Mouse (Mus musculus): ENCODE measurements around the gene Shmt2. TPM values are rescaled to one million over a fixed set of nuclear protein-coding genes. Genes with fewer than 3 reads are reported as not detected.

The Shmt2 gene
- polyA plus RNA-seq, 1 experiment from 2014 or later, result 45.0 TPM

DNA sequence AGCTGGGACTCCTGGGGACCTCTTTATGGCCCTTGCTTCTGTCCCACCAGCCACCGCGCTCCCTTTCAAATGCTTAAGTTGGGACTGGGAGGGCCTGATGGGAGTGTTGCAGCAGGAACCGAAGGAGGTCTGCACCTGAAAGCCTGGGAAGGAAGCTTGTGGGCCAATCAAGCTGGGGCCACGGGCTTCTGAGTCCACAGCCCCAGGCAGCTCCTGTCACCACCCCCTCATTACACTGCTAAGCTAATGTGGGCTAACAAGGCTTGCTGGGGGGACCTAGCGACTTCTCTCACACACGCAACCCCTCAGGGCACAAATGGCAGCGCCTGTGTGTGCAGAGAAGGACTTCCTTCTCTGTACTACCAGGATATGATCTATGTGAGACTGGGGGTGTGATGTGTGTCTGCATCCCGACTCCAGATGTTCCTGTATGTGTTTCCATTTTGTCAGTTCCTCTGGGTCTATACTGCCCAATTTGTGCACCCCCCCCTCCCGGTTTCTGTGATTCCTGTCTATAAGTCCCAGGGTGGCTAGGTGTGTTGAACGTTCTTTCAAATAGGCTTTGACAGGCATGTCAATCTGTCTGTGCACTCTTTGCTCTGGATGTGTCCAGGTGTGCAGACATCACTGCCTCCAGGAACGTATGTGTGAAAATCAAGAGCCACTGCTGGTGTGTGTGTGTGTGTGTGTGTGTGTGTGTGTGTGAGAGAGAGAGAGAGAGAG lies 11.2 kb downstream of the Shmt2 start:
- H3K4me1 ChIP-seq (ENCODE audit: control insufficient read depth, insufficient read depth, low read length), result peaks cover 53% of the 10 kb centered on the region
- 5% methylated on average over 11 of the region's 11 CpGs for WGBS

DNA sequence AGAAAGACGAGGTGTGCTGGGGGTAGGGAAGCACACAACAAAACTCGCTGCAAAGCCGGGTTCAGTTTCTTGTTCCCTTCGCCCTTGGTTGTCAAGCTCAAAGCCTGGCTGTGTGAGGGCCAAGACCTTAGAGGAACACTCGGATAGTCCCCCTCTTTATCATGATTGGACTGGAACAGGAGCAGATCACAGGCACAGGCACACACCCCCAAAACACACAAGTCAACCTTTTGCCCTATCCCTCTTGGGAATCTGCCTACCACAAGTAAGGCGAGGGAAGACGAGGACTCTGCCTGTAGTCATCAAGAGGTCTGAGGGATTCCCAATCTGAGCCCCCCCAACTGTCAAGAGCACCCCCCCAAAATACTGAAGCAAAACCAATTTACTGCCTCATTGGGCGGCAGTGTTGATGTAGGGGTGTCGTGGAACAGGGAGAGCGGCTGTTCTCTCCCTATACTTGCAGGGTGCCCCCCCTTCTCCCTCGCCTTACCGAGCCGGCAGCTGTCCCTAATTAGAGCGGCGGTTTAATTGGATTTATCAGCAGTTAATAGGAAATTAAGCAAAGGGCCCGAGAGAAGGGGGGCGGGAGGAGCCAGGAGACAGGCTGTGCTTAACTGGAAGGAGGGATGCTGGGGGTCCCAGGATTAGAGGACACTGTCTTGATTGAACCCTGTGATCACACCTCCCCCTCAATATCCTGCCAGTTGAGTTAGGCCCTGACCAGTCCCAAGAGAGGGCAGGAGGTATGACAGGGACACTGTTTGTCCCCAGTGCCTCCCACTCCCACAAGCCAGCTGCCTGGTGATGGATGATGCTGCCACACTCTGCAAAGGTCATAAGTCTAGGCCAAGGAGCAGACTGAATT lies 12.2 kb downstream of the Shmt2 start:
- Histone ChIP-seq H3K9ac (ENCODE audit: low read depth, low read length) (peak overlapping the region; percentile 66), H3K4me1 (ENCODE audit: control insufficient read depth, insufficient read depth, low read length) (peaks cover 44% of the 10 kb centered on the region), H3K4me2 (ENCODE audit: low read length) (peak overlapping the region; percentile 72), H3K27ac (ENCODE audit: low read length) (peak overlapping the region; percentile 99), H3K4me3 (ENCODE audit: low read depth, low read length) (peak overlapping the region; percentile 44), H3K27me3 (ENCODE audit: control insufficient read depth, insufficient read depth, low read depth, low read length) (peaks cover 1% of the 10 kb centered on the region; the same call in 1 of the 2 replicates), H3K9me3 (replicated peaks; ENCODE audit: control insufficient read depth, low read length, poor library complexity, severe bottlenecking) (no peaks in the 10 kb centered on the region), H3K36me3 (ENCODE audit: control insufficient read depth, insufficient read depth, low read length) (no peaks in the 10 kb centered on the region)
- 6% methylated on average over 17 of the region's 17 CpGs for WGBS
- ATAC-seq, result no peak; the same call in 1 of the 2 replicates

More for the DNA sequence above, 11.2 kb downstream of the Shmt2 start:
- Histone ChIP-seq H3K36me3 (ENCODE audit: control insufficient read depth, insufficient read depth, low read length) (no peaks in the 10 kb centered on the region), H3K4me3 (ENCODE audit: low read depth, low read length) (peak overlapping the region; percentile 48), H3K4me2 (ENCODE audit: low read length) (peak overlapping the region; percentile 96), H3K9ac (ENCODE audit: low read depth, low read length) (peak overlapping the region; percentile 89), H3K27ac (ENCODE audit: low read length) (peak overlapping the region; percentile 99), H3K27me3 (ENCODE audit: control insufficient read depth, insufficient read depth, low read depth, low read length) (peaks cover 6% of the 10 kb centered on the region), H3K9me3 (replicated peaks; ENCODE audit: control insufficient read depth, low read length, poor library complexity, severe bottlenecking) (no peaks in the 10 kb centered on the region)
- ATAC-seq, result no peak

DNA sequence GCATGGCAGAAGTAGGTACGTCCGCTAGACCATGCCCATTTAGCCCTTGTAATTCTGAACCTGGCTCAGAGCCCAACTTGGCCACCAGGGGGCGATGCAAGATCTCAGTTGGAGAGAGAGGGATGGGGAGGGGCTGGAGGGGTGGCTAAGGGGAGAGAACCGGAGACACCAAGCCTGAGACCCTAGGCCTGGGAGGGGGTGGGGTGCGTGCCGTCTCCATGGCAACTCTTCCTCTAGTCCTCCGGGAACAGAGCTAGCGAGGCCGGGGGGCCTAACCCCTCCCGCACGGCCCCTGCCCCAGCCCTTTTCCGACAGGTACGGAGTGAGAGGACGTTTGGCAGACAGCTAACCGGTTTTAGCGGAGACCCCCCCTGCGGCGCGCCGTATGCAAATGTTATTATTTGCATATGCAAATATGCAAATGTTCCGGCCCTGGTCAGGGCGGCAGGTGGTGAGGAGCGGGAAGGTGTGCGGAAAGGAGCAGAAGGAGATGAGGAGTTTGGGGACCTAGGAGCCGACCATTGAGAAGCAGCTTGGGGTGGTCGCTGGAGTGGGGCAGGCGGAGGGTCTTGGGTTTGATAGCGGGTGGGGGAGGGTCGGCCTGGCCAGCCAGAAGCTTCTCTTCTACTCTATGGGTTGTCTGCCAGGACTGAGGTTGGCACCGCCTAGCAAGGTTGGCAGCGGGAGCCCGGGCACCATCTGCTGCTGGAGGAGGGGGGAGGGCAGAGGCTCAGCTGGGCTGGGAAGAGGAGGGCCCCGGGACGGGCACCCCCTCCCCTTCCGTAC lies 13.0 kb downstream of the Shmt2 start:
- H3K4me2 ChIP-seq (ENCODE audit: low read length), result peak overlapping the region; percentile 72
- peak overlapping the region; percentile 66 for H3K9ac ChIP-seq (ENCODE audit: low read depth, low read length)
- H3K9me3 ChIP-seq (replicated peaks; ENCODE audit: control insufficient read depth, low read length, poor library complexity, severe bottlenecking), result no peaks in the 10 kb centered on the region
- WGBS, result under 1% methylated on average over 35 of the region's 35 CpGs
- peak; percentile 53 for ATAC-seq
- H3K36me3 ChIP-seq (ENCODE audit: control insufficient read depth, insufficient read depth, low read length), result no peaks in the 10 kb centered on the region
- no peaks in the 10 kb centered on the region for H3K27me3 ChIP-seq (ENCODE audit: control insufficient read depth, insufficient read depth, low read depth, low read length)
- H3K4me1 ChIP-seq (ENCODE audit: control insufficient read depth, insufficient read depth, low read length), result peaks cover 44% of the 10 kb centered on the region
- H3K4me3 ChIP-seq (ENCODE audit: low read depth, low read length), result peak overlapping the region; percentile 44
- H3K27ac ChIP-seq (ENCODE audit: low read length), result peak overlapping the region; percentile 99

DNA sequence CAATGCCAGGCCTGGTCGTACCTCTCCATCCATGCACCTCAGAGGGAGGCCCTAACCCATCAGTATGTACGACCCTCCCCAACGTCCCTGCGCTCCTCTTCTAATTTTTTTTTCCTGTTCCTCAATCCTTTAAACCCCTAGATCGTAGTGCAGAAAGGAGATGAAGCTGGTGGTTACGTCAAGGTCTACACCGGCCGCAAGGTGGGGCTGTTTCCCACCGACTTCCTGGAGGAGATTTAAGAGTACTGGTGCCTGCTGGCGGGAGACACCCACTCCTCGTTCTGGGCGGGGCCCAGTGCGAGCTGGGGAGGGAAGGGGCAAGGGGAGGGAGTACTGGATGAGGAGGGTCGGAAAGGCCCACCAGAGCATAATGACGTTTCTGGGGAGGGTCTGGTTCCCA lies 14.0 kb downstream of the Shmt2 start:
- peak overlapping the region; percentile 32; the same call in 1 of the 2 replicates for H3K9ac ChIP-seq (ENCODE audit: low read depth, low read length)
- H3K9me3 ChIP-seq (replicated peaks; ENCODE audit: control insufficient read depth, low read length, poor library complexity, severe bottlenecking), result no peaks in the 10 kb centered on the region
- peak overlapping the region; percentile 99; the same call in 1 of the 2 replicates for H3K27ac ChIP-seq (ENCODE audit: low read length)
- WGBS, result 3% methylated on average over 15 of the region's 15 CpGs
- H3K36me3 ChIP-seq (ENCODE audit: control insufficient read depth, insufficient read depth, low read length), result no peaks in the 10 kb centered on the region
- H3K4me1 ChIP-seq (ENCODE audit: control insufficient read depth, insufficient read depth, low read length), result peaks cover 36% of the 10 kb centered on the region
- no peak overlapping the region for H3K4me3 ChIP-seq (ENCODE audit: low read depth, low read length)
- ATAC-seq, result no peak
- H3K4me2 ChIP-seq (ENCODE audit: low read length), result peak overlapping the region; percentile 72; the same call in 1 of the 2 replicates
- no peaks in the 10 kb centered on the region for H3K27me3 ChIP-seq (ENCODE audit: control insufficient read depth, insufficient read depth, low read depth, low read length)

DNA sequence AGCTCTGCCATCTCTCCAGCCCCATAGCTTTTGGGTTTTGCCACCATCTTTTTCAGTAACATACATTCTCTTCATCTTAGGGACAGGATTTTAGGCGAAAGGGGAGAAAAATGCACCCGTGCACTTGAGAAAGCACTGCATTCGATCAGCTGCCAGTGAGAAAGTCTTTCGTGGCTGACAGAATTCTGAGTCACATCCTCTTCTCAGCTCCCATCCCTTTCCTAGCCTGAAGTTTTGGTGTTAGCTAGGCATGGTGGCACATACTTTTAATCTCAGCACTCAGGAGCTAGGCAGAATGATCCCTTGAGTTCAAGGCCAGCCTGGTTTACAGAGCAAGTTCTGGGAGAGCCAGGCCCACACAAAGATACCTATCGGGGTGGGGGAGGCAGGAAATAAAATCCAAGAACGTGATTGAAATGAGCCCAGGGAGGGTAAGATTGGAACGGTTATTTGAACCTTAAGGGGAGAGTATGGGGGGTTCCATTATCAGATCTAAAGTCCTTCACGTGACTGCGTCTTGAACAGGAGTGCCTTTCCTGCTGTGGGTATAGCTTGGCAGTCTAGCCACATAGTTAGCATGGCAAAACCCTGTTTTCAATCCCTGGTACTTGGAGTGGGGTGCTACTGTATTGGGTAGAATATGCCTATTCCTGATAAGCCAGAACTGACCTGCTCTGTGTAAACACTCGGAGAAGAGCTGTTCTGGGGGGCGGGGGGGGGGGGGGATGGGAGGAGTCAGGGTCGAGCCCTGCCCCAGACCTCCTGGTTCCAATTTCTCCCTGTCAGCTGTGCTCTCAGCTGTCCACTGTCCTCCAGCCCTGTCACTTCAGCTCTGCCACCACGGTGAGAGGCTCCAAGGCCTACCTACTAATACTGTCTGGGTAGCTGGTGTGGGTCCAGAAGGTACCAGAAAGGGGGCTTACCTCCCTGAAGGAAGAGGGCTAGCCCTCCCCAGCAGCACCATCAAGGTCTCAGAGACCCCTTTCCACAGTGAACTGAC lies 21.1 kb downstream of the Shmt2 start, which contains the start of gene Stac3:
TSS of gene Stac3 (plus strand) at position 793 of the 1,000 bp plus-strand sequence.
- Histone ChIP-seq H3K27me3 (ENCODE audit: control insufficient read depth, insufficient read depth, low read depth, low read length) (no peaks in the 10 kb centered on the region), H3K4me2 (ENCODE audit: low read length) (no peak within 1 kb of the TSS), H3K27ac (ENCODE audit: low read length) (no peak within 1 kb of the TSS), H3K4me3 (ENCODE audit: low read depth, low read length) (no peak within 1 kb of the TSS), H3K9me3 (replicated peaks; ENCODE audit: control insufficient read depth, low read length, poor library complexity, severe bottlenecking) (no peaks in the 10 kb centered on the region), H3K9ac (ENCODE audit: low read depth, low read length) (no peak within 1 kb of the TSS), H3K4me1 (ENCODE audit: control insufficient read depth, insufficient read depth, low read length) (no peaks in the 10 kb centered on the region), H3K36me3 (ENCODE audit: control insufficient read depth, insufficient read depth, low read length) (peaks cover 12% of the 10 kb centered on the region)
- 84% methylated on average over 13 of the region's 13 CpGs for WGBS
- ATAC-seq, result no peak

DNA sequence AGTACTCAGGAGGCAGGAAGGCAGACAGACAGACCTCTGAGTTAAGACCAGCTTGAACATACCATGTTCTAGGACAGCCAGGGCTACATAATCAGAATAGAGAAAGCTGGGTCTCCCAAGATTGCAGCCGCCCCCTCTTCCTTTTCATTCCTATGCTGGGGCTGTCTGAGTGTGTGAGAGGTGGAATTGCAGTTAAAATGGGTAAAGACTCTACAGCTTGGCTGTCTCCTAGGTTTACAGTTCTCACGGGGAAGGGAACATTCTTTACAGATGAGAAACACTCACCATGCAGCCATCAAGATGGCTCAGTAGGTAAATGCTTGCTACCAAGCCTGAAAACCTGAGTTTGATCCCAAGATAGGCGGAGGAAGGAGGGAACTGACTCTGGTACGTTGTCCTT lies 22.2 kb downstream of the Shmt2 start:
- ATAC-seq, result no peak
- WGBS, result 90% methylated on average over 4 of the region's 4 CpGs
- H3K9ac ChIP-seq (ENCODE audit: low read depth, low read length), result no peak overlapping the region
- no peaks in the 10 kb centered on the region for H3K4me1 ChIP-seq (ENCODE audit: control insufficient read depth, insufficient read depth, low read length)
- H3K4me2 ChIP-seq (ENCODE audit: low read length), result no peak overlapping the region
- H3K4me3 ChIP-seq (ENCODE audit: low read depth, low read length), result no peak overlapping the region
- no peak overlapping the region for H3K27ac ChIP-seq (ENCODE audit: low read length)
- no peaks in the 10 kb centered on the region for H3K27me3 ChIP-seq (ENCODE audit: control insufficient read depth, insufficient read depth, low read depth, low read length)
- H3K36me3 ChIP-seq (ENCODE audit: control insufficient read depth, insufficient read depth, low read length), result peaks cover 19% of the 10 kb centered on the region
- no peaks in the 10 kb centered on the region for H3K9me3 ChIP-seq (replicated peaks; ENCODE audit: control insufficient read depth, low read length, poor library complexity, severe bottlenecking)

DNA sequence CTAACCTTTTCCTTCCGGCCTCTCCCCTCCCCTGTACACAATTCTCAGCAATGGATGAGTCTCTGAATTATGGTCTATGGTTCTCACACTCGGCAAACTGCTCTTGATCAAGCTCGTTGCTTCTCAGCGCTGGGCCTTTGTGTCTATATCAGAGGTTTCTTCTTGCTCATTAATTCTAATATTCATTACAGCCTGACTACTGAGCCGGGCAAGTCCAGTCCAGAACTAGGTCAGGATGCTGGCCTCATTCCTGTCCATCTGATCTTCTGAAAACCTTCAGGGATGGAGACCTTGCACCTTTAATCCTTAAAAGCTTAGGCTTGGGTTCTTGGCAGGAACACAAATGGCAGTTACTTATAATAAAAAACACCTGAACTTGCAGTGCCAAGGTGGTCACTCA lies 22.7 kb downstream of the Shmt2 start:
- WGBS, result 87% methylated on average over 5 of the region's 5 CpGs
- peaks cover 21% of the 10 kb centered on the region for H3K36me3 ChIP-seq (ENCODE audit: control insufficient read depth, insufficient read depth, low read length)

DNA sequence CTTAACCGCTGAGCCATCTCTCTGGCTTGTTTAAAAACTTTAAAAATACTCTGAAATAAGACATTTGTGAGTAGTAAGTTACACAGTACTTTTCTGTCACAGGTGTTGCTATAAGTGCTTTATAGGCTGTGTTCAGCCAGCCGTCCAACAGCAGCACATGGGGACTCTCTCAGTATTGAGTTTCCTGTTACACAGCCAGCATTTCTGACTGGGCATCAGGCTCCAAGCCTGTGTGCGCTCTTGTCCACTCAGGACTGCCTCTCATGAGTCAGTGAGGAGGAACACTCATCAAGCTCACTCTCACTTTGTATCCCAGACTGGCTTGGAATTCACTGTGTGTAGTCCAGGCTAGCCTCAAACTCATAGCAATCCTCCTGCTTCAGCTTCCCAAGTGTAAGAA lies 26.1 kb downstream of the Shmt2 start:
- Histone ChIP-seq H3K9me3 (replicated peaks; ENCODE audit: control insufficient read depth, low read length, poor library complexity, severe bottlenecking) (no peaks in the 10 kb centered on the region), H3K4me1 (ENCODE audit: control insufficient read depth, insufficient read depth, low read length) (no peaks in the 10 kb centered on the region), H3K9ac (ENCODE audit: low read depth, low read length) (no peak overlapping the region), H3K4me2 (ENCODE audit: low read length) (no peak overlapping the region), H3K36me3 (ENCODE audit: control insufficient read depth, insufficient read depth, low read length) (peaks cover 29% of the 10 kb centered on the region), H3K27me3 (ENCODE audit: control insufficient read depth, insufficient read depth, low read depth, low read length) (no peaks in the 10 kb centered on the region), H3K4me3 (ENCODE audit: low read depth, low read length) (no peak overlapping the region), H3K27ac (ENCODE audit: low read length) (no peak overlapping the region)
- WGBS, result 97% methylated on average over 3 of the region's 3 CpGs
- ATAC-seq, result no peak

More for the DNA sequence above, 22.7 kb downstream of the Shmt2 start:
- H3K27me3 ChIP-seq (ENCODE audit: control insufficient read depth, insufficient read depth, low read depth, low read length), result no peaks in the 10 kb centered on the region
- H3K4me2 ChIP-seq (ENCODE audit: low read length), result no peak overlapping the region
- H3K4me1 ChIP-seq (ENCODE audit: control insufficient read depth, insufficient read depth, low read length), result no peaks in the 10 kb centered on the region
- no peak overlapping the region for H3K27ac ChIP-seq (ENCODE audit: low read length)
- ATAC-seq, result no peak
- H3K9me3 ChIP-seq (replicated peaks; ENCODE audit: control insufficient read depth, low read length, poor library complexity, severe bottlenecking), result no peaks in the 10 kb centered on the region
- no peak overlapping the region for H3K9ac ChIP-seq (ENCODE audit: low read depth, low read length)
- no peak overlapping the region for H3K4me3 ChIP-seq (ENCODE audit: low read depth, low read length)
